Mouse (Mus musculus) gastrocnemius, adult 2 months (tissue): ENCODE results near the gene Stoml3. TPM values are rescaled to one million over a fixed set of nuclear protein-coding genes. Genes with fewer than 3 reads are reported as not detected.

Experiments
- DNase-seq: peaks from one replicate; pipeline ENCODE4 v3.0.0; 2022
- H3K27ac ChIP-seq: fragments of 200-600 bp; 2 replicates; pipeline ENCODE4 v1.8.1; 2022; ENCODE audit warnings: mild to moderate bottlenecking
- H3K4me3 ChIP-seq: fragments of 200-600 bp; 2 replicates; pipeline ENCODE4 v1.8.1; 2022; ENCODE audit warnings: mild to moderate bottlenecking, moderate library complexity
- CTCF ChIP-seq: fragments of 200-600 bp; IDR thresholded peaks from 2 replicates; pipeline ENCODE4 v1.8.1; 2022; ENCODE audit warnings: antibody characterized with exemption, mild to moderate bottlenecking, moderate library complexity
- intact Hi-C: fragments of 180-260 bp; cut with DNase I; formaldehyde crosslinking; loops from one replicate; pipeline ENCODE4 v1.15.1; 2025
- total RNA-seq, 2 experiments: library from RNA; stranded (reverse); gene quantifications; 2 replicates each; pipeline ENCODE4 v1.2.3; 2021

Gene Stoml3
- total RNA-seq, 2 experiments from 2014 or later, result not detected

DNA sequence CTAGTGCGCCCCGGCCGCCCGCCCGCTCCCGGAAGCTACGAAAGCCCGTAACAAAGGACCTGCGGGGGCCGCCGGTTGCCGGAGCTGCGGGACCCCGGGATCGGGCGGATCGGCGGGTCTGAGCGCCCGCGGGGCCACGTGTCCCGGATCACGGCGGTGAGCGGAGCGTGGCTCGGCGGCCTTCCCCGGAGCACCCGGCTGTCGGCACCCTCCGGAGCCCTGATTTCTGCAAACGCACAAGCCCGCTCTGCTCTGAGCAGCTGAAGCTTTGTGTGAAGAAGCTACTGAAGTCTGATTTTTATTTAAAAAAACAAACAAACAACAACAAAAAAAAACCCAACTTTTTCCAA, 24.7 kb upstream of the Stoml3 start:
- no peak for DNase-seq
- Histone ChIP-seq H3K27ac (peak overlapping the region; percentile 98), H3K4me3 (peak overlapping the region; percentile 100)
- intact Hi-C loops, result loop anchor here (1.0 to 5.0 kb wide), 2 partner anchors 399 to 446 kb away; partner anchors contain the start of gene Cog6
- TF ChIP-seq CTCF, result no peak

DNA sequence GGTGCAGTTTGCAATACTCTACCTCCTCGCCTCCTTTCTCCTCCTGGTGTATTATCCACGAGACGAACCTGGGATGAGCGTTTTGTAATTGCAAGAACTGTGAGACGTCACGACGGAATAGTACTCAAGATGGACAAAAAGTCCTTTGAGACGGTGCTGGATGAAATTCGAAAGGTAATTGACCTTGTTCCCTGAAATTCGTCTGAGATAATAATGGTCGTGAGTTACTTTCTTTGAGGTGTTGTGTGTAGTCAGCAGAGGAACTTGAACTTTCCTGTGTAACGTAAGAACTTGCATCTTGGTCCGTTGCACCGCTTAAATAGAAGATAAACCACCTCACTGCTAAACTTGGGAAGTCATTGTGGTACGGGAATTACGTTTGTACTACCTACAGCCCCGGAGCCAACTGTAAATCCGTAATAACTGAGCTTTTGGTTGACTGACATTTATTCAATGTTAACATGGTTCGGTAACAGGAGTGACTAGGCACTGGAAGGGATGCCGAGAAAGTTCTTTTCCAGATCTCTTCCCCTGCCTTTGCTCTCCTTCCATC, 24.2 kb upstream of the Stoml3 start:
- TF ChIP-seq CTCF, result no peak
- peak overlapping the region; percentile 98 for H3K27ac ChIP-seq
- intact Hi-C loops, result loop anchor here (5.0 kb wide), 1 partner anchor 447 kb away; the partner anchor contains the start of gene Cog6

DNA sequence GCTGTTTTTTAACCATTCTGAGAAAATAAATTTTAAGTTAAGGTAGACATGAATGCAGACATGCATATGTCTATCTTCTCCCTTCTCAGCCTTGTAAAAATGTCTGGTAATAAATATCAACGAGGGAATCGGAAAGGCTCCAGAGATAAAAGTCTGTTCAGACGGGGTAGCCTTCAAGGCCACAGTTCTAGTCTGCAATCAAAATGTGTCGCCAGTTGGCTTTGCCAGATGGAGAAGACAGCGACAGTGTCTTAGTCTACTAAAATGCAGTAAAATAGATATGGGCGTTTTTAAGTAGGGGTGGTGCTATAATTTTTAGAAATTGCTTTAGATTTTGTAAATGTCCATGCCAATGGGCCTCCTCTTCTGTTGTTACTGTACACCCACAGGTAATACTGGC, 23.1 kb upstream of the Stoml3 start:
- intact Hi-C loops, result no loop called here
- H3K27ac ChIP-seq, result peak overlapping the region; percentile 98; the same call in 1 of the 2 replicates
- no peak for TF ChIP-seq CTCF
- DNase-seq, result no peak
- peak overlapping the region; percentile 100 for H3K4me3 ChIP-seq

More for the DNA sequence above, 24.2 kb upstream of the Stoml3 start:
- H3K4me3 ChIP-seq, result peak overlapping the region; percentile 100
- no peak for DNase-seq

DNA sequence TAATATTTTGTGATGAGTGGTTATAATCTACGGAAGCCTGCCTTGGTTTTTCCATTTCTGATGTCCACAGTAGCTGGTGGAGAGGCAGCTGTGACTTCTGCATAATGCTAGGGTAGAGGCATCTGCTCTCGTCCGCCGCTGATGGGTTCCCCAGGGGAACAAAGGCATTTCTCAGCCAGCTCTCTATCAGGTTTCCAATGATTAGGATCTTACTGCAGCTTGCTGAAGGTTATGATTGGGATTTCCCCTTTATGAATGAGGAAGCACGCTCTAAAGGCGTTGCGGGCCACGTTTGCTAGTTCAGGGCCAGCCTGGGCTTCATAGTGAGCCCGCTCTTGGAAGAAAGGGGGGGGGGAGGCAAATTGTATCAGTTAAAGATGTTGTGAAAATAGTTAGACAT, 22.0 kb upstream of the Stoml3 start:
- Histone ChIP-seq H3K4me3 (no peak overlapping the region), H3K27ac (0 out of 2 replicates have a peak overlapping the region, but pooled peaks have one; percentile 16)
- no peak for TF ChIP-seq CTCF
- intact Hi-C loops, result no loop called here
- DNase-seq, result no peak

DNA sequence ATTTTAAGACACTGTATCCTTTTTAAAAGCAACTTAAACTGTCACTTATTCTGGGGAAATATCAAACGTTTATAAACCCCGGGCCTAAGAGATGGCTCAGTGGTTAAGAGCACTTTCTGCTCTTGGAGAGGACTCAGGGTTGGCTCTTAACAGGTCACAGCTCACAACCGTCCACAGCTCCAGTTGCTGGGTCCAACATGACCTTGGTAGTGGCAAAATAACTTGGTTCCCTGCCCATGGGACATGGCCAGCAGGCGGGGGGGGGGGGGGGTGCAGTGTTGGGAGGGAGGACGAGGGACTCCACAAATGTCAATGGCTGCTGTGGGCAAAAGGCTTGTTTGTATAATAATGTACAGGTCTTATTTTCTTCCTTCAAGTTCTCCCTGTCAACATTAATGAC, 21.1 kb upstream of the Stoml3 start:
- Histone ChIP-seq H3K4me3 (peak overlapping the region; percentile 30; the same call in 1 of the 2 replicates), H3K27ac (peak overlapping the region; percentile 79)
- intact Hi-C loops, result no loop called here
- TF ChIP-seq CTCF, result no peak
- peak; percentile 52 for DNase-seq

DNA sequence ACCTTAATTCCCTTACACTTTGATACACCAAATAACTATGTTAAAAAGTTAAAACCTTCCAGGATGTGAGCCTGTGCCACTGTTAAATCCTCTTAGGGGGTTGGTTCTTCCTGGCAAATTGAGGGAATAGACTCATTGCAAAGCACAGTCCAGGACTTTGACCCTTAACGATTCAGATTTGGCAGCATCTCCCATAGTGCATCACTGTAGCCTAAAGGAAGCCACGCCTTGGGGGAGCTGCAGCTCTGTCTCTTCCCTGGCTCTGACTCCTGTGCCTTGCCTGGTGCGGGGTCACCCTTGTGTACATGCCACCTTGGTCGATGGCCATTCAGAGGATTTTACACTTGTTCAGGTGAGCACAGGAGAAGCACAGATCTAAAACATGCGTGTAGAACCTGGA, 18.8 kb upstream of the Stoml3 start:
- no peak for DNase-seq
- no peak overlapping the region for H3K4me3 ChIP-seq
- intact Hi-C loops, result no loop called here
- TF ChIP-seq CTCF, result no peak
- H3K27ac ChIP-seq, result no peak overlapping the region

DNA sequence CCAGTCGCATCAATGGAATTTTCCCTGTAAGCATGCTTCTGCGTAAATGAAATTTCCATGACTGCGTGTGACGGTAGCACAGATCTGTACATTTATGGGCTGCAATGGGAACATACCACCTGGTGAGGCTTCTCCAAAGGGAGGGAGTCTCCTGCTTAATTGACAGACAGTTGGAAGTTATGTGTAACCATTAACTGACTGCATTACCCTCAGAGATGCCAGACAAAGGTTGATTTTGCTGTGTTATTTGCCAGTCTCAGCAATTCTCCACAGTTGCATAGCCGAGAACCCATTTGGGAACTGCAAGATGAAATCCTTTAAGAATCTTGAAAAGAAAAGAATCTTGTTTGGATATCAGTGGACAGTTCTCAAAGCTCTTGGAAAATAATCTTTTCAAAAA, 16.4 kb upstream of the Stoml3 start:
- no peak for TF ChIP-seq CTCF
- Histone ChIP-seq H3K4me3 (no peak overlapping the region), H3K27ac (no peak overlapping the region)
- no peak for DNase-seq
- intact Hi-C loops, result no loop called here

DNA sequence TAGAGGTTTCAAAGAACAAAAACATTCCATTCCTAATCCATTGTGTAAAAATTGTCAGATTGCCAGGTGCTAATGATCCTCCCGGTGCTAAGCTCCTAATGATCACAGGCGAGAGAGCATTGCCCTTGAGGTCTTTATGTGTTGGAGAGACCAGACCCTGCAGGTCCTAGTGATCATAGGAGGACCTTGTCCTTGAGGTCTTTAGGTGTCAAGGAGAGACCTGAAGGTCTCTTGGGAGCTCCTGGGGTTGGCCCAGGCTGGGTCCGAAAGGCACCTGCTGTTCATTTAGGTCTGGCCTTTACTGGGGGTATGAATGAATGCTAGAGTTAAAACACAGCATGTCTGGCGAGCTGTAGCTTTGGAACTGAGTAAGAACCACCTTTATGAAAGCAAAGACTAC, 14.3 kb upstream of the Stoml3 start:
- Histone ChIP-seq H3K4me3 (no peak overlapping the region), H3K27ac (no peak overlapping the region)
- intact Hi-C loops, result no loop called here
- no peak for TF ChIP-seq CTCF
- no peak for DNase-seq

DNA sequence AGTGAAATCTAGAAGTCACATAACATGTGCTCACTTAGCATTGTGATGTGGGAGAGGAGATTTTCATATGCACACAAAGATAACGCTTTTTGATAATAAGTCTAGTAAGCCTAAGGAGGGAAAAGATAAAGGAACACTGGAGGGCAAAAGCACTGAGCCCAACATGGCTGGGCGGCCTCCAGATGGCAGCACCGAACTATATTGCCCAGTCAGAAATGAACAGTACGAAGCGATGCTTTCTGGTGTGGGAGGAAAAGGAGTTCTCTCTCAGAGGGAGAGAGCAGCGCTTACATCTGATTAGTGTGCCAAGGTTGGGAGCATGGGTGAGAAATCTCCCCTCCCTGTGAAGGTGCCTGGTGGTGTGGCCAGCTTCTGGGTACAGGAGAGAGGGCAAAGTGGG, 12.6 kb upstream of the Stoml3 start:
- TF ChIP-seq CTCF, result peak; percentile 70
- H3K4me3 ChIP-seq, result no peak overlapping the region
- peak; percentile 63 for DNase-seq
- H3K27ac ChIP-seq, result no peak overlapping the region
- intact Hi-C loops, result loop anchor here (1.0 kb wide), 1 partner anchor 15 kb away; no protein-coding TSS in a partner anchor

DNA sequence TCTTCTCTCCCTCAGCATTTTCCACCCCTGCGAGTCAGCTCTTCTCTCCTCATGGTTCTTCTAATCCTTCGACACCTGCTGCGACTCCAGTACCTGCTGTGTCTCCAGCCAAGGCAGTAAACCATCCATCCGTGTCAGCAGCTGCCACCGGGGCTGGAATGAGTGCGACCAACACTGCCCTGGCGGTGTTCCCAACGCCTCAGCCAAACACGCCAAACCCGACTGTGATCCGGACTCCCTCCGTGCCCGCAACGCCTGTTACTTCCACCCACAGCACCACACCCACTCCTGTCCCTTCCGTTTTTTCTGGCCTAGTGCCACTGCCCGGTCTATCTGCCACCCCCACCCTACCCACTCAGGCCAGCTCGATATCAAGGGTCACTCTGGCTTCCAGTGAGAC, 11.0 kb upstream of the Stoml3 start:
- peak overlapping the region; percentile 63 for H3K27ac ChIP-seq
- no peak for TF ChIP-seq CTCF
- H3K4me3 ChIP-seq, result no peak overlapping the region; the same call in 1 of the 2 replicates
- intact Hi-C loops, result no loop called here
- DNase-seq, result peak; percentile 83

DNA sequence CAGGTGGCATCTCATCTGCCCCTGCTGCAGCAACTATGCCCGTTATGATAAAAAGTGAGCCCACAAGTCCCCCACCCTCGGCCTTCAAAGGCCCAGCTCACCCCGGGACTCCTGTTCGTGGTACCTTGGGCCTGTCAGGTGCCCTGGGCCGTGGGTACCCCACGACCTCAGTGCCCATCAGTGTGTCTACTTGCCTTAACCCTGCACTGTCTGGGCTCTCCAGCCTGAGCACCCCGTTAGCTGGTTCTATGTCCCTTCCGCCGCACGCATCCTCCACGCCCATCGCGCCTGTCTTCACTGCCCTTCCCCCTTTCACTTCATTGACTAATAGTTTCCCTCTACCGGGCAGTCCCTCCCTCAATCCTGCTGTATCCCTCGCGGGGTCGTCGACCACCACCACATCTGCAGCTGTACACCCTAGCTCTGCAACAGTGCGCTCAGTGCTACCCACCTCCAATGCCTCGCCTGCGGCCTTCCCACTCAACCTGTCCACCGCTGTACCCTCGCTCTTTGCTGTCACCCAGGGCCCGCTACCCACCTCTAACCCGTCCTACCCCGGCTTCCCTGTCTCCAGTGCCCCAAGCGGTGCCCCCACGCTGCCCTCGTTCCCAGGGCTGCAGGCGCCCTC, 9.9 kb upstream of the Stoml3 start:
- DNase-seq, result peak; percentile 23
- Histone ChIP-seq H3K4me3 (no peak overlapping the region), H3K27ac (no peak overlapping the region)
- intact Hi-C loops, result no loop called here
- TF ChIP-seq CTCF, result no peak

DNA sequence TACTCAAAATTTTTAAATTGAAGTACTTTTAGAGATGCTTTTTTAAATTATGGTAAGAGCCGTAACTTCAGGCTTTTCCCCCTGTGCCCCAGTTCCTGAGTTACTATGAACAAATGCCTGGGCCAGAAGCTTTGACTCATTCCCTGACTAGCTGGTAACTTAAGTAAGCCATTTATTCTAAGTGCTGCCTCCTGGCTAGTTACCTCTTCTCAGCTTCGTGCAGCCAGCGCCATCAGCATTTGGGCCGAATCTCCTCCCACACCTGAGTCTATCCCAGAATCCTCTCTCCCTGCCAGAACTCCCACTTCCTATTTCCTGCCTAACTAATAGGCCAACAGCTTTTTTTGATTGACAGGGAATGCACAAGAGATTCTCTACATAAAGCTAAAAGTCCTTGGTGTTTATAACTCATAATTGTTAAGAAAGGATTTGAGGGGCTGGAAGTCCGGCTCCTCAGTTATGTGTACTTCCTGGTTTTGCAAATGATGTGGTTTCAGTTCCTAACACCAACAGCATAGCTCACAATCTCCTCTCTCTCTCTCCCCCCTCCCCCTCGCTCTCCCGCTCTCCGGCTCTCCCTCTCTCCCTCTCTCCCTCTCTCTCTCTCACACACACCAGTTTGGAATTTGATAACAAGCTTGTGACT, 4.9 kb upstream of the Stoml3 start:
- intact Hi-C loops, result no loop called here
- Histone ChIP-seq H3K27ac (no peak overlapping the region), H3K4me3 (no peak overlapping the region)
- no peak for DNase-seq
- no peak for TF ChIP-seq CTCF

DNA sequence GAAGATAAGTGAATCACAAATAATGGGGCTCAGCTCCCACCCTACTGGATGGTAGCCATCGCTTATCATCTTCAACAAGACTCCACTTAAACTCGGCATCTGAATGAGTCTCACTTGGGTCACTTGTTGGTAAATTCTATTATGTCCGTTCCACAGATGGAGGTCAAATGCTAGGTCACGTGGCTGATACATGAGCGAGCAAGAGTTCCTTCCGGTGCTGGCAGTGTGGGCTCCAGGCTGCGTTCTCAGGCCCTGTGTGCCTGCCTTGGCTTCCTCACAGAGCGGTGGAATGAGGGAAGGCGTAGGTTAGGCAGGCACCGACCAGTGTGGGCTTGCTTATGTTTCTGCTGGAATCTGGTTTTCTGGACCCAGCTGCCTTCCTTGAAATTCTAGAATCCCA, 1.9 kb upstream of the Stoml3 start:
- Histone ChIP-seq H3K4me3 (no peak overlapping the region), H3K27ac (no peak overlapping the region)
- no peak for TF ChIP-seq CTCF
- intact Hi-C loops, result no loop called here
- no peak for DNase-seq
